Mouse (Mus musculus): ENCODE data around the gene C4b.

DNA sequence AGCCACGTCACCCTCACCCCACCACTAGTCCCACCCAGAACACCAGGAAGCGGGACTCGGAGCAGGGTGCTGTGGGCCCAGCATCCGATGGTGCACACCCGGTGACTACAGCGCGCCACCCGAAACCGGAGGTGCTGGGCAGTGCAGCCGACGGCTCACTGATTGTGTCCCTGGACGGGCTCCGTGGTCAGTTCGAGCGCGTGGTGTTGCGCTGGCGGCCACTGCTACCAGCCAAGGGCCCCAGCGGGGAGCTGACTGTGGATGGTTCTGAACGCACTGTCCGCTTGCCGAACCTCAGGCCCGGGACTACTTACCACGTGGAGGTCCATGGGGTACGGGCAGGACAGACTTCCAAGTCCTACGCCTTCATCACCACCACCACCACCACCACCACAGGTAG, 63.5 kb downstream of the C4b start:
- no peak for TF ChIP-seq EP300 (optimal IDR thresholded peaks at IDR 0.05)
- no peak for TF ChIP-seq CTCF (IDR thresholded peaks at IDR 0.05; ENCODE audit: low read depth)
